Mouse (Mus musculus) neural tube, embryonic 13.5 days (tissue): ENCODE results near the gene Spag16. TPM values are rescaled to one million over a fixed set of nuclear protein-coding genes. Genes with fewer than 3 reads are reported as not detected.
"Not testable (repeated sequence)": the region's sequence is repeated elsewhere in the genome, so short reads cannot be mapped to it uniquely, and the experiment has no call there.

ENCODE experiments used
- ATAC-seq: fragments of 200-750 bp; cut with Nextera tagmentation; 2 replicates; pipeline ENCODE4 v1.8.0; 2017; ENCODE audit warnings: low read depth, mild to moderate bottlenecking, moderate TSS enrichment, moderate library complexity
- H3K27ac ChIP-seq: fragments of 300-500 bp; sonication (generic); replicated peaks from 2 replicates; pipeline ENCODE4 v1.5.1; 2015; ENCODE audit warnings: moderate library complexity, mild to moderate bottlenecking, inconsistent platforms
- H3K27me3 ChIP-seq: fragments of 300-500 bp; sonication (generic); 2 replicates; pipeline ENCODE4 v1.6.1; 2015; ENCODE audit warnings: mild to moderate bottlenecking, inconsistent platforms
- H3K36me3 ChIP-seq: fragments of 300-500 bp; sonication (generic); 2 replicates; pipeline ENCODE4 v1.6.1; 2015; ENCODE audit warnings: mild to moderate bottlenecking, inconsistent platforms
- H3K4me1 ChIP-seq: fragments of 300-500 bp; sonication (generic); replicated peaks from 2 replicates; pipeline ENCODE4 v1.6.1; 2015; ENCODE audit warnings: inconsistent platforms
- H3K4me2 ChIP-seq: fragments of 300-500 bp; sonication (generic); 2 replicates; pipeline ENCODE4 v1.6.1; 2015; ENCODE audit warnings: inconsistent platforms, mild to moderate bottlenecking, moderate library complexity
- H3K4me3 ChIP-seq: fragments of 300-500 bp; sonication (generic); 2 replicates; pipeline ENCODE4 v1.5.1; 2015; ENCODE audit warnings: mild to moderate bottlenecking, inconsistent platforms
- H3K9ac ChIP-seq: fragments of 300-500 bp; sonication (generic); 2 replicates; pipeline ENCODE4 v1.6.1; 2015; ENCODE audit warnings: moderate library complexity, mild to moderate bottlenecking, inconsistent platforms
- H3K9me3 ChIP-seq: fragments of 300-500 bp; sonication (generic); 2 replicates; pipeline ENCODE4 v1.6.1; 2016; ENCODE audit warnings: inconsistent platforms
- WGBS: fragments of 180-500 bp; shearing (Covaris S2); methylation state at CpG from one replicate; pipeline ENCODE4 v1.1.7; 2015; 5-methylcytosine and 5-hydroxymethylcytosine counted together
- polyA plus RNA-seq: library from polyadenylated mRNA; unstranded; fragments of >200 nt; fragmentation: Nextera tagmentation; extraction: Ambion mirVana; gene quantifications from 2 replicates; pipeline ENCODE4 v1.2.1, GENCODE M21; 2015

Spag16 gene
- polyA plus RNA-seq = 1.2 and 1.5 TPM in 2 replicates

- Histone ChIP-seq H3K4me2 (peak within 1 kb of the TSS; percentile 70), H3K9ac (peak within 1 kb of the TSS; percentile 62), H3K36me3 (no peaks in the 10 kb centered on the region), H3K9me3 (no peaks in the 10 kb centered on the region), H3K27me3 (no peaks in the 10 kb centered on the region), H3K4me1 (peaks cover 7% of the 10 kb centered on the region; the same call in 1 of the 2 replicates), H3K4me3 (peak within 1 kb of the TSS; percentile 53), H3K27ac (no peak within 1 kb of the TSS)
- peak; percentile 90 for ATAC-seq
- WGBS = 7% methylated on average over 38 of the region's 38 CpGs
Observed at GRCm38 (mm10) chr1:69826806-69827703, at the start of gene Spag16. Spag16 (plus strand) TSS chr1:69826970.

GRCm38 (mm10) chr1:69785129-69785528, 41.6 kb upstream of the Spag16 start:
- WGBS = 2% methylated on average over 6 of the region's 6 CpGs
- Histone ChIP-seq H3K27ac (no peak overlapping the region), H3K4me3 (no peak overlapping the region), H3K4me1 (no peaks in the 10 kb centered on the region), H3K9ac (no peak overlapping the region), H3K4me2 (no peak overlapping the region), H3K27me3 (no peaks in the 10 kb centered on the region), H3K36me3 (no peaks in the 10 kb centered on the region), H3K9me3 (no peaks in the 10 kb centered on the region)
- no peak for ATAC-seq

DNA sequence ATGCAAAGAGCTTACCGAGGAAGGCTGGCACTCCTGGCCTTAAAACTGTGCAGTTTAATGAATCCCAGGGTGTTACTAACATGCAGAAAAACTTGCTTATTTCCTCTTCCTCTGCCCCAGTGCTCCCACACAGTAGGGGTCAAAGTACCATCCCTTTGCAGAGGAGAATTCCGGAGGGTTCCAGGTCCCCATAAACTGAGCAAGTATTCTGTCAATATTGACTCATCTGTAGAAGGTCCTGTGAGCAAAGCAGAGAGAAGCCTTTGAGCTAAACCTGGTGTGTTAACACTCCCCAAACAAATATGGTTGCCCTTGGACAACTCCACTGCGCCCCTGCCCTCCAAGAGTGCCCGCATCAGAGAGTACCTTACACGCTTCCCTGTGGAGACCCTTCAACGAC, 40.1 kb upstream of the Spag16 start:
- Histone ChIP-seq H3K4me3 (no peak overlapping the region), H3K27ac (no peak overlapping the region), H3K9ac (no peak overlapping the region), H3K27me3 (no peaks in the 10 kb centered on the region), H3K4me2 (no peak overlapping the region), H3K4me1 (no peaks in the 10 kb centered on the region), H3K9me3 (no peaks in the 10 kb centered on the region), H3K36me3 (no peaks in the 10 kb centered on the region)
- 68% methylated on average over 6 of the region's 6 CpGs for WGBS
- no peak for ATAC-seq

- Histone ChIP-seq H3K4me3 (no peak overlapping the region), H3K27me3 (no peaks in the 10 kb centered on the region), H3K27ac (no peak overlapping the region), H3K36me3 (no peaks in the 10 kb centered on the region), H3K9me3 (no peaks in the 10 kb centered on the region), H3K9ac (no peak overlapping the region), H3K4me1 (no peaks in the 10 kb centered on the region), H3K4me2 (no peak overlapping the region)
- no peak for ATAC-seq
- 69% methylated on average over 12 of the region's 12 CpGs for WGBS
Observed at GRCm38 (mm10) chr1:69787379-69787778, 39.4 kb upstream of the Spag16 start.

DNA sequence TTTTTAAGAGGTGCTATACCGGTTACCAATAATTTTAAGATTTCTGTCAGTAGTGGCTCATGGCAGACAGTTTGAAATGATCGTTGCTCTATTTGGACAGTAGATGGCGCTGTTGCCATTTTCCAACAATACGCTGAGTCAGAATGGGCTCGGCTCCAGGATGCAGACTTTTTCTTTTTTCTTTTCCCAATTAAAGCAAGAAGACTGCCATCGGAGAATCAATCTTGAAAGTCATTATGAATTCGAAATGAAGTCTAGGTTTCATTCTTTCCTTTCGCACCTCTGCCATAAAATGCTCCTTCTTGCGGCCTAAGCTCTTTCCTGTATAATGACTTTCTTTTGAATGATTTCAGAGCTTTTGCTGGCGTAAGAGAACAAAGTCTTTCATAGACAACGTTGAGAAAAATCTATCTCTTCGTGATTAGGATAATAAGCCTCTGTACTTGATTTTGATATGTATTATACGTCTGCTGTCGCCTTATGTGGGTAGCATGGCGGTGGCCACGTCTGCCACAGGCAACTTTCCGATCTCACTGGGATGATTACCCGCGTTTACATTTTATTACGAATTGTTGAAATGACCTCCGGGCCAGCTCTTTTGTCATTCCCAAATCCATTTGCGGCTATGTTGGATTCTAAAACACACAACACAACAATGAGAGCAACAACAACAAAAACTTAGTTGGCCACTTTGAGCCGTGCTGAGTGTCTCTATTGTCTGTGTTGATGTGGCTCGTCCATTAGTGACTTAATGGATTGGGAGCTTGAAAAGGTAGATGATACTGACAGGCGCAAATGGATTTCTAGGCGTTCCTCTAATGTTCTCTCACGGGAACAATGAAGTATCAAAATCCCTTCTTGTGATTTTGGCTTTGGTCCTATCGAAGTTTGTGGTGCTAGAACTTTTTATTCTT, 36.2 kb upstream of the Spag16 start:
- WGBS = 7% methylated on average over 28 of the region's 28 CpGs
- Histone ChIP-seq H3K9me3 (no peaks in the 10 kb centered on the region), H3K4me1 (no peaks in the 10 kb centered on the region), H3K27ac (peak overlapping the region; percentile 14; the same call in 1 of the 2 replicates), H3K27me3 (no peaks in the 10 kb centered on the region), H3K36me3 (no peaks in the 10 kb centered on the region), H3K4me3 (peak overlapping the region; percentile 33), H3K4me2 (peak overlapping the region; percentile 60), H3K9ac (peak overlapping the region; percentile 56)
- peak; percentile 82 for ATAC-seq

- WGBS = 84% methylated on average over 7 of the region's 7 CpGs
- no peaks in the 10 kb centered on the region for H3K9me3 ChIP-seq
- ATAC-seq = no peak
Observed at GRCm38 (mm10) chr1:69798948-69799565, 27.7 kb upstream of the Spag16 start.

DNA sequence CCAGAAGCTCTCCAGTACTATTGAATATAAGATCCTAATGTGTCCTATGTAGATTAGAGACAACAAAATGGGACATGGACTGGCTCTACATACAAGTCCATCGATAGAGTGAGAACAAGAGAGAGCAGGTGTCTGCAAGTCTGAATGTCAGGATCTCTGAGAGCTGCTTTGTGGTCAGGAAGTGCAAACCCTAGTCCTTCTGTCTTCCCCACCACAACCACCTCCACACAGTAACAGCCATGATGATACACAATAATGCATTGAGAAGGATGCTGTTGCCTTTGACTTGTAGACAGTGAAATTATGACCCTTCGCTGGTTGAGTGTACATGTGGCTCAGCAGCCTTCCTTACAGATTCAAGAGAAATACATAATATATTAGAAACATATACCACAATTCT, 16.6 kb upstream of the Spag16 start:
- Histone ChIP-seq H3K4me3 (no peak overlapping the region), H3K36me3 (no peaks in the 10 kb centered on the region), H3K9ac (no peak overlapping the region), H3K9me3 (no peaks in the 10 kb centered on the region), H3K4me2 (no peak overlapping the region), H3K27ac (no peak overlapping the region), H3K27me3 (no peaks in the 10 kb centered on the region), H3K4me1 (no peaks in the 10 kb centered on the region)
- 88% methylated on average over 2 of the region's 2 CpGs for WGBS
- no peak for ATAC-seq

More at GRCm38 (mm10) chr1:69798948-69799565, 27.7 kb upstream of the Spag16 start:
- Histone ChIP-seq H3K4me3 (no peak overlapping the region), H3K27me3 (no peaks in the 10 kb centered on the region), H3K4me2 (no peak overlapping the region), H3K36me3 (no peaks in the 10 kb centered on the region), H3K27ac (no peak overlapping the region), H3K9ac (no peak overlapping the region), H3K4me1 (peaks cover 6% of the 10 kb centered on the region; the same call in 1 of the 2 replicates)

- not testable (repeated sequence) for H3K4me3 ChIP-seq, H3K36me3 ChIP-seq, H3K9ac ChIP-seq, H3K4me2 ChIP-seq, H3K9me3 ChIP-seq, H3K27ac ChIP-seq, H3K4me1 ChIP-seq, ATAC-seq, H3K27me3 ChIP-seq
- 80% methylated on average over 5 of the region's 5 CpGs for WGBS
Observed at GRCm38 (mm10) chr1:69825635-69826034, 1.1 kb upstream of the Spag16 start.

- Histone ChIP-seq H3K36me3 (no peaks in the 10 kb centered on the region), H3K4me3 (no peak overlapping the region), H3K9me3 (no peaks in the 10 kb centered on the region), H3K27me3 (no peaks in the 10 kb centered on the region), H3K4me1 (peaks cover 7% of the 10 kb centered on the region; the same call in 1 of the 2 replicates), H3K4me2 (no peak overlapping the region), H3K9ac (no peak overlapping the region), H3K27ac (no peak overlapping the region)
- no peak for ATAC-seq
- WGBS = 88% methylated on average over 7 of the region's 7 CpGs
Observed at GRCm38 (mm10) chr1:69828872-69829479, 2.2 kb downstream of the Spag16 start.

DNA sequence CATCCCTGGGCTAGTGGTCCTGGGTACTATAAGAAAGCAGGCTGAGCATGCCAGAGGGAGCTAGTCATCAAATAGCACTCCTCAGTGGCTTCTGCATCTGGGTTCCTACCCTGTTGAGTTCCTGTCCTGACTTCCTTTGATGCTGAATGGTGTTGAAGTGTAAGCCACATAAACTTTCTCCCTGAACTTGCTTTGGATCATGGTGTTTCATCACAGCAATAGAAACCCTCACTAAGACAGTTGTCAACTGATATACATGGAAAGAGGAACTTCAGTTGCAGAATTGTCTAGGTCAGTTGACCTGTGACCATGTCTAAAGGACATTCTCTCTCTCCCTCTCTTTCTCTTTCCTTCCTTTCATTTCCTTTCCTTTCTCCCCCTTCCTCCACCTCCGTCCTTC, 3.8 kb downstream of the Spag16 start:
- H3K4me2 ChIP-seq = no peak overlapping the region
- H3K27ac ChIP-seq = no peak overlapping the region
- H3K9me3 ChIP-seq = no peaks in the 10 kb centered on the region
- ATAC-seq = no peak
- H3K9ac ChIP-seq = no peak overlapping the region
- 80% methylated on average over 1 of the region's 1 CpGs for WGBS
- no peak overlapping the region for H3K4me3 ChIP-seq
- H3K4me1 ChIP-seq = peaks cover 7% of the 10 kb centered on the region; the same call in 1 of the 2 replicates
- no peaks in the 10 kb centered on the region for H3K36me3 ChIP-seq
- H3K27me3 ChIP-seq = no peaks in the 10 kb centered on the region

- no peak for ATAC-seq
- Histone ChIP-seq H3K4me1 (peaks cover 7% of the 10 kb centered on the region; the same call in 1 of the 2 replicates), H3K9me3 (no peaks in the 10 kb centered on the region), H3K4me3 (no peak overlapping the region), H3K27ac (no peak overlapping the region), H3K27me3 (no peaks in the 10 kb centered on the region), H3K4me2 (no peak overlapping the region), H3K9ac (no peak overlapping the region), H3K36me3 (no peaks in the 10 kb centered on the region)
- 94% methylated on average over 2 of the region's 2 CpGs for WGBS
Observed at GRCm38 (mm10) chr1:69831002-69831401, 4.2 kb downstream of the Spag16 start.
